Mouse (Mus musculus) central nervous system, embryonic 18 days (tissue): ENCODE measurements around the gene AU021092. TPM values are rescaled to one million over a fixed set of nuclear protein-coding genes. Genes with fewer than 3 reads are reported as not detected.

Source experiments
- polyA plus RNA-seq: library from polyadenylated mRNA; depleted of rRNA; stranded (reverse); fragments of >200 nt; gene quantifications from 2 replicates; pipeline ENCODE4 v1.2.3, GENCODE M21; 2012; rRNA removed

AU021092 gene
- polyA plus RNA-seq: 15.4 and 16.7 TPM in 2 replicates

DNA sequence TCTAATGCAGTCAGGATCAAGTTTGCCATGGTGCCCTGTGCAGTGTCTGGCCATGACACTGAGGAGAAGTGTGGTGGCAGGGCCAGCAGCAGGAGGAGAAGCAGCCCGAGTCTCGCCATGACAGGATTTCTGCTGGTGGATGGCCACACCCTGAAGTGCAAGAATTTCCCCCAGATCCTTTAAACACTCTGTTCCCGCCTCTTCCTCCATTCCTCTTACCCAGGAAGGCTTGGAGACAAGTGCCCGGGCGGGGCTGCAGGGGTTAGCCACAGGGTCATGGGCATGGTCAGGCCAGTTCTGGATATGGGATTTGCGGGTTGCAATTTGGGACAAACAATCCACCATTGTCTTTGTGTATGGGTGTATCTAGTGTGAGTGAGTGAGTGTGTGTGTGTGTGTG, at the start of gene AU021092:
AU021092 (minus strand) TSS at position 160 of the 400 bp plus-strand sequence.

DNA sequence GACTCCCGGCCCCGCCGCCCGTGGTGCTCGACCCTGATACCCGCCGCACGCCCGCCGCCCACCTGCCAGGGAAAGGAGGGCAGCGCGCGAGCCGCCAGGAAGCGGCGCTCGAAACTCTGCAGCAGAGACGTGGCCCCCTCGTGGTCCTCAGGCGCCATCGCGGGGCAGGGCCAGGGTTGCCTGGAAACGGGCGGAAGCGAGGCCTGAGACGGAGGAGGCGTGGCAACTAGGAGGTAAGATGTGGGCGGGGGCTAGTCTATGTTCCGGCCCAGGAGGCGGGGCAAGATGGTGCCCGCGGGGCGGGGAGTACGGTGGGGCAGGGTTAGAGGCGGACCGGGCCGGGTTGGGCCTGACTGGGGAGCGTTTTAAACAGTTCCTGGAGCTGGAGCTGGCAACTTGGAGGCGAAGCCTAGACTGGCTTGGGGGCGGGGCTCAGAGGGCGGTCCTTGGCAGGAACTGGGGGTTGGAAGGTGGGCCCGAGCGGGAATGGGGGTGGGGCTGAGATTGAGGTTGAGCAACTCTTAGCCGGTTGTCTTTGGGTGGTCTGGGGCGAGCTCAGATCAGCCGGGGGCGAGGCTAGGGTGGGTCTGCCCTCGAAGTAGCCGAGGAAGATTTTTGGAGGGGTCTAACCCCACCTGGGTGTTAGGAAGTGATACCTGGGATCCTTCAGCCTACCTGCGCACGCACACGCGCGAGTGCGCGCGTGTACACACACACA, 33.8 kb upstream of the AU021092 start, which contains the start of gene Eef2kmt:
Eef2kmt (minus strand) TSS at position 205 of the 718 bp plus-strand sequence.

DNA sequence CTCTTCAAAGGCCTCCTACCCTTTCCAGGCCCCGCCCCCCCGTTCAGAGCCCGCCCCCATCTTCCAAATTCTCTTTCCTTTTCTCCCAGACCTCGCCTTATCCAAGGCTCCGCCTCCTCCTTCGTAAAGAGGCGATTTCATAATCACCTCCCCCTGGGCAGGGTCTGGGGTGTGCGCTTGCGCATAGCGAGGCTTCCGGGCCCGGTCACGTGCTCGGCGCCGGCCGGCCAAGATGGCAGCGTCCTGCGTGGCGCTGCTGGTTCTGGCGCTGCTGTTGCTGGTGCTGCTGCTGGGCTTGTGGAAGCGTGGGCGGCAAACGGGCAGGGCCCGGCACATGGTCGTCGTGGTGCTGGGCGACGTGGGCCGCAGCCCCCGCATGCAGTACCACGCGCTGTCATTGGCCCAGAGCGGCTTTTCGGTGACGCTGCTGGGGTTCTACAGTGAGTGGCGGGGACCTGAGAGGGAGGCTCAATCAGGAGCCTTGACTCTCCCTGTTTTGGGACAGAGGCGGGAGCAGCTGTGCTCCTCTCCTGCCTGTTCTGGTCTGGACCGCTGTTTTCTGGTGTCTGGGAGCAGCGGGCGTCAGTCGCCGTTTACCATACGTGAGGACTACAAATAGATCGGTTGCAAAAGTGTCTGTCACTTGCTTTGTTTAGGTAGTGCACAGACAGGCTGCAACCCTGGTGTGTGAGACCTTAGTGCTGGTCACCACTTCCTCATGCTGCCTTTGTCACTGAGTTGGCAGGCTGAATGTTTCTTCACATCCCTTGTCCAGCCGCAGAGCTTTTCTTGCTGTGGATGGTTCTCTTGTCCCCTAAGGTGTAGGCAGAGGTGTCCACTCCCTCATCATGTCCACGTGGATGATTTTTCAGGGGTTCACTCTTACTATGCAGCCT, 11.6 kb upstream of the AU021092 start, which contains the start of gene Alg1:
Alg1 (plus strand) TSS at position 204 of the 896 bp plus-strand sequence.

DNA sequence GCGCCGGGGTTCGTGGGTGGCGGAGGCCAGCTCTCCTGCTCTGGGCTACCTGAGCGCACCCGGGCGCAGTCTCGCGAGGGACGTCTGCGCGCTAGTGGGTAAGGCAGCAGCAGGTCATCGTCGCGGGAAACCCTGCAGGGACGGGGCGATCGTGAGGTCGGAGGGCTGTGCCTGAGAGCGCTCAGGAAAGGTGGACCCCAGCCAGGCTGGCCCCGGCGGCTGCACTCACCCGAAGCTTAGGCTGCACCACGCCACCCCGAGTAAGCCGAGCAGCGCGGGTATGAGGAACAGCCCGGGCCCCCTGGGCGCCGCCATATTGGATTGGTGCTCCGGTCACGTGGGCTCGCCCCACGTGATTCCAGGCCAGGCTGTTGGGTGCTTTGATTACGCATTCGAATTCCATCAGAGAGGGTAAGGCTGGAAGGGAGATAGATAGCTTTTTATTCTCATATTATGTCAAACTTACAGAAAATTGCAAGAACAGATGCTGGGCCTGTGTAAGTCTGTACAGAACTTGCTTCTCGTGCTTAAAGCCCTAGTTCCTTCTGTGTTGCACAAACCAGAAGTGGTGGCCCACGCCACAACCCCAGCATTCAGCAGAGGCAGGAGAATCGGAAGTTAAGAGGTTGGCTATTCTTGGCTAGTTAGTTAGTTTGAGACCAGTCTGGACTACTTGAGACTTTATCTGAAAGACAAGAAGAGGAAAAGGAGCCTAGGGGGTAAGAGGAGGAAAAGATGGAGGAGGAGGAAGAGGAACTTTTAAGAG, 18.2 kb downstream of the AU021092 start, which contains the start of gene Nagpa:
Nagpa (minus strand) TSS at position 345 of the 766 bp plus-strand sequence.

Other genes with a start within 250 kb of the AU021092 start
- gene Sept12, start 224.4 kb downstream of the AU021092 start, polyA plus RNA-seq: 0.04 TPM in 1 of 2 replicates, not detected in the other
- 0.80 and 0.92 TPM in 2 replicates for gene Smim22, start 215.0 kb downstream of the AU021092 start, polyA plus RNA-seq
- 109 and 119 TPM in 2 replicates for gene Rogdi, start 208.7 kb downstream of the AU021092 start, polyA plus RNA-seq
- 140 and 147 TPM in 2 replicates for gene Glyr1, start 172.4 kb downstream of the AU021092 start, polyA plus RNA-seq
- gene Ubn1, start 172.2 kb downstream of the AU021092 start, polyA plus RNA-seq: 27.3 and 27.5 TPM in 2 replicates
- 0.07 and 2.2 TPM in 2 replicates for gene Ppl, start 89.9 kb downstream of the AU021092 start, polyA plus RNA-seq
- 0.51 and 0.68 TPM in 2 replicates for gene Sec14l5, start 75.2 kb downstream of the AU021092 start, polyA plus RNA-seq
- 9.6 and 10.4 TPM in 2 replicates for gene Nagpa, start 18.3 kb downstream of the AU021092 start, polyA plus RNA-seq
- gene Alg1, start 11.3 kb upstream of the AU021092 start, polyA plus RNA-seq: 50.3 and 54.0 TPM in 2 replicates
- 7.5 and 10.4 TPM in 2 replicates for gene Eef2kmt, start 33.7 kb upstream of the AU021092 start, polyA plus RNA-seq